Mouse (Mus musculus): ENCODE data around the gene Adra2b.

Adra2b gene

DNA sequence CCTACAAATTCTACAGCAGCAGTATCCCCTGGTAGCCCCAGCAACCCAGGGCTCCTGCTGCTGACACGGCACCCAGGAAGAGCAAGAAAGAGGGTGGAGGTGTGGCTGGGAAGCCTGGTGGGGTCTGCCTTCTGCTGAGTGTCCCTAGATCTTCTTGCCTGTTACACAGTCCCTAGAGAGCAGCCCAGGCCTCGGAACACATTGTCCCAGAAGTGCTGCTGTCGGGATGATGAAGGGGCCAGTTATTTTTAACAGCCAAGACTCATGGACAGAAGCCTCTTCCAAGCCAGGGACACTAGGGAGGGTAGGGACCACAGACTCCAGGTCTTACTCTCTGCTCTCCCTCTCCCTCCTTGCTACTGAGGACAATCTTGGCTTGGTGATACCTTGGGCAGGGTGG lies 16.2 kb downstream of the Adra2b start:
- no peak for DNase-seq (ENCODE audit: low spot score in 2 of 2)

DNA sequence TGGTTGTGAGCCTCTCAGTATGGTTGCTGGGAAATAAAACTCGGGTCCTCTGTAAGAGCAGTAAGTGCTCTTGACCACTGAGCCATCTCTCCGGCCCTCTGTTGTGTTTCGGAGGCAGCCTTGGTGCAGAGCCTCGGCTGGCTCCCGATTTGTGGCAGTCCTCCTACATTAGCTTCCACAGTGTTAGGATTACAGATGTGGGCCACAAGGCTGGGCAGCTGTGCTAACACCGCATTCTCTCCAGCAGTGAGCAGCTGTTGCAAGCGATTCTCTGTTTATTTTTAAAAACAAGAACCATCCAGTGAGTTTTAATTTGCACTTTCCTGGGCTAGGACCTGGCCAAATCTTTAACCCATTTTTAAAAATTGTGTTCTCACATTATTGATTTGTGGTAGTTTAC lies 20.9 kb downstream of the Adra2b start:
- DNase-seq (ENCODE audit: low spot score in 2 of 2) = no peak

DNA sequence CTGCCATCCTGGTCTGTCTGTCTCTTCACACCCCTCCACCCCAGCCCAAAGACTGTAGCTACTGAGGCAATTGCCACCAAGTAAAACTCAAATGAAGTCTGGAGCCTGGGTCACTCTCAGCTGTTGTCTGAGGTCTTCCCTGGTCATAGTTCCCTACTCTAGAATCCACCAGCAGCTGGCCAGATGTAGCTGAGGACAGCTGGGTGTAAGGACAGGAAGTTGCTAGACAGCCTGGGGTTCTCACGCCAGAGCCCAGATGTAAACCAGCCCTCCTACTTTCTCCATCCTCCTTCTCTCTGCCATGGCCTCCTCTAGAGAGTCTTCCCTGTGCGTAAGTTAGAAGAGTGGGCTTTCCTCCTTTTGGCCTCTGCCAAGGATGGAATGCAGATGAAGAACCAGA lies 24.5 kb downstream of the Adra2b start:
- DNase-seq (ENCODE audit: low spot score in 2 of 2) = no peak

DNA sequence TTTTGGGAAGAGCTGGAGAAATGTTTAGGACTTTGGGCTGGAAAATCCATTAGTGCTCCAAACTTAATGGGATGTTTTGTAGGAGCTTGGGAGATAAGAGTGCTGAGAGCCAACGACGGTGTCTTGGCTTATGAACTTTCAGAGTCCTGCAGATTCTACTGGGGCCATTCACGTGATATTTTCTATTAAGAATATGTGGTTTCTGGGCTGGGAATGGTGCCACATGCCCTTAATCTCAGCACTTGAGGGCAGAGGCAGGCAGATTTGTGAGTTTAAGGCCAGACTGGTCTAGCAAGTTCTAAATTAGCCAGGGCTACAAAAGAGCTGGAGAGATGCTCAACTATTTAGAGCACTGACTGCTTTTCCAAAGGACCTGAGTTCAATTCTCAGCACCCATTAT lies 27.3 kb downstream of the Adra2b start:
- no peak for DNase-seq (ENCODE audit: low spot score in 2 of 2)

DNA sequence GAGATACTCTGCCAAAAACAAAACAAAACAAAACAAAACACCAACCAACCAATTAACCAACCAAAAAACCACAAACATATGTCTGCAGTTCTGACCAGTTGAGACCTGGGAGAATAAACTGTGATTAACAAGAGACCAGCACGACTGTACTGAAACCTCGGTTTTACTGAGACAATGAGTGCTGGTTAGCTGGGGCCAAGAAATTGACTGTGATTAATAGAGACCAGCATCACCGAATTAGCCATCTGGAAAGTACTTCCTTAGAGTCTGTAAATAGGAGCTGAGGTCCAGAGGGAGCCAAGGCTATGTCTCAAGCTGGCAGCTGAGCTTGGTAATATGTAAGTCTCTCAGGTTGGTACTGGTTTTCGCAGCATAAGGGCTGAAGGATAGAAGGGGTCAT lies 27.8 kb downstream of the Adra2b start:
- DNase-seq (ENCODE audit: low spot score in 2 of 2) = no peak

DNA sequence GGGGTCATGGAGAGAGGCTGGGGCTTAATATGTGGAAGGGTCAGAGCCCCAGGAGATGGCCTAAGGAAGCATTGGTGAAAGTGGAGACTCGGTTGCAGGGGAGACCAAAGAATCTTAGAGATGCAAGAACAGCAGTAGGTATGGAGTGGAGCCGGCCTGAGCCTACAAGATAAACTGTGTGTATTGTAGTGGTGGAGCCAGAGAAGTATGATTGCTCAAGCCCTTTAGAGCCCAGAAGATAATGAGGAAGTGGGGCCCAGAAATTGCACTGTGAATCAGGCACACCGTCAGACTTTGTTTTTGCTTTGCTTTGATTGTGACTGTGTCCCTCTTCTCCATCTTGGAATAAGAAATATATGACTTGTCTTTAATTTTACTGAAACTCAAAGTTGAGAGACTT lies 28.3 kb downstream of the Adra2b start:
- no peak for DNase-seq (ENCODE audit: low spot score in 2 of 2)

DNA sequence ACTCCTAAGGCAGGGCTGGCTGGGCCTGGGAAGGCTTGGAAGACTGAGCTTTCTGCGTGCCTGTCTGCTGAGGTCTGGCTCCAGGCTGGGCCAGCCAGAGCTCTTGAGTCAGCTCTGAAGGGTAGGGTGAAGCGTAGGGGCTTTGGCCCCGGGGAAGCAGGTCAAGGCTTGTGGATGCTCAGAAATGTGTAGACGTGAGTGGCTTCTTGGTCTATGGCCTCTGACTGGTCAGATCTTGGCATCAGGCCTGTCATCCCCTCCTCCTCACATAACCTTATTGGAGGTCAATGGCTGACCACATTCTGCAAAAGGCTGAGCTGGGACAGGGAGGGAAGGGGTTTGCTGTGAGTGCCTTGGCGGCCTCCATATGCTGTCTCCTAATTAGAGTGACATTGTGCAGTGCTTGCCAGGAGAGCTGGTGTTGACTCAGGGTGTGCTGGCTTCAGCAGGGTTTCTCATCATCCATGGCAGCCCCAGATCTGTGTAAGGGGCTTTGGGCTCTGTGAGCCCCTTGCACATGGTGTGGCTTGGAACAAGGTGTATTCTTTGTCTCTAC lies 31.7 kb downstream of the Adra2b start:
- DNase-seq (ENCODE audit: low spot score in 2 of 2) = no peak

DNA sequence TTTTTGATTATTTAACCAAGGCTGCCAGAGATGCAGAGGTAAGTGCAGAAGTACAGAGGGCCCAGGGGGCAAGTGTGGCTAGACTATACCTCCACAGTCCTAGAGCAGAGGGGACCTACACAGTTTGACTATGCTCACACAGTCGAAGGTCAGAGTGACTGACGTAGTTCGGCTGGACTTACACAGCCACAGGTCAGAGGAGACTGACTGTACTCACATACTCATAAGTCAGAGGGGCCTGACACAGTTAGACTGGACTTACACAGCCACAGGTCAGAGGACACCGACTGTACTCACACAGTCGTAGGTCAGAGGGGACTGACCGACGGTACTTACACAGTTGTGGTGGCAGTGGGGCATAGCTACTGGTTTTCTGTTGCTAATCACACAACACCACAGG lies 35.7 kb downstream of the Adra2b start:
- no peak for DNase-seq (ENCODE audit: low spot score in 2 of 2)

DNA sequence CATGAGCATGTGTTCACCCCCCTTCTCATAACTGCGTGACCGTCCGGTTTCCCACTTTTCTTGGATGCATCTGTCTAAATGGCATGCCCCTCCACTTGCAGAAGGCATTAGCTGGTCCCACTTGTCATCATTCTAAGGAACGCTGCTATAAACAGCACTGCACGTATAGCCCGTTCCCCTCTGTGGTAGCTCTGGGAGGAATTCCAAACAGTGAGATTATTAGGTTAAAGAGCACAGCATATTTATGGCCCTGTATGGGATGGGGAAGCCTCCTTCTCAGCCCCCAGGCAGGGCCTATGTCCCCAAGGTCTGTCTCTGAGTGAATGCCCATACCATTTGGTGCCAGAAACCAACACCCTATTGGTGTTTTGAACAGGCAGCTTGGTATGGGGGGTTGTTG lies 48.1 kb downstream of the Adra2b start:
- no peak for DNase-seq (ENCODE audit: low spot score in 2 of 2)

DNA sequence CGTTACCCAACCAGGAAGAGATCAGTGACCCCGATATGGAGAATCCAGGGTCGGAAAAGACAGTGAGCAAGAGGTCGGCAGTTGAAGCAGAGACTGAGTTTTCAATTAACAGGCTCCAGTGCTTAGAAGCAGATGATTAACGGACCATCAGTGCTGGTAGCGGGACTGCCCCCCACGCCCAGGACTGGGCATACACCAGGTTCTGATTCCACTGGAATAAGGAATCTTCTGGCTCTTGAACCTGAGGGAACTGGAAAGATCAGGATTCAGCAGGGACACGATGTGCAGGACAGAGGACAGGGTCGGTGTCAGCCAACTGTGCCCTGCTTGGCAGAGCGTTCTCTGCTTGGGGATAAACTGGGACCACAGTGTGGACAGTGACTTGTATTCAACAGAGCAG lies 52.8 kb downstream of the Adra2b start:
- DNase-seq (ENCODE audit: low spot score in 2 of 2) = no peak

DNA sequence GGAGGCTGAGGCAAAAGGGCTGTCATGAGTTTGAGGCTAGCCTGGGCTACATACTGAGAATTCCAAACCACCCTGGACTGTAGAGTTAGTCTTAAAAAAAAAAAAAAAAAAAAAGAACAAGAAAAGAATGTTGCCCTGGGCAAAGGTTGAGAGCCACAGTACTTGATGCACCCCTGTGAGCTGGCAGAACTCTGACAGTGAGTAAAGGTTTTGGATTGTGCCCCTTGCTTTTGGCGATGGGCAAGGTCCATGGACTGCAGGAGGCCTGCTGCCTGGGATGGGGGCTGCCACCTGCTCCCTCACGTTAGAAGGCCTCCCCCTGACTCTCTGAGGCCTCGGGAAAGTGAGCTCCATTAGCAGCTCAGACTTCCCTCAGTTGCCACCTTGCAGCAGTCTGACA lies 53.7 kb downstream of the Adra2b start:
- no peak for DNase-seq (ENCODE audit: low spot score in 2 of 2)
